Mouse (Mus musculus): ENCODE measurements around the gene Gm11127.

Gm11127 gene

DNA sequence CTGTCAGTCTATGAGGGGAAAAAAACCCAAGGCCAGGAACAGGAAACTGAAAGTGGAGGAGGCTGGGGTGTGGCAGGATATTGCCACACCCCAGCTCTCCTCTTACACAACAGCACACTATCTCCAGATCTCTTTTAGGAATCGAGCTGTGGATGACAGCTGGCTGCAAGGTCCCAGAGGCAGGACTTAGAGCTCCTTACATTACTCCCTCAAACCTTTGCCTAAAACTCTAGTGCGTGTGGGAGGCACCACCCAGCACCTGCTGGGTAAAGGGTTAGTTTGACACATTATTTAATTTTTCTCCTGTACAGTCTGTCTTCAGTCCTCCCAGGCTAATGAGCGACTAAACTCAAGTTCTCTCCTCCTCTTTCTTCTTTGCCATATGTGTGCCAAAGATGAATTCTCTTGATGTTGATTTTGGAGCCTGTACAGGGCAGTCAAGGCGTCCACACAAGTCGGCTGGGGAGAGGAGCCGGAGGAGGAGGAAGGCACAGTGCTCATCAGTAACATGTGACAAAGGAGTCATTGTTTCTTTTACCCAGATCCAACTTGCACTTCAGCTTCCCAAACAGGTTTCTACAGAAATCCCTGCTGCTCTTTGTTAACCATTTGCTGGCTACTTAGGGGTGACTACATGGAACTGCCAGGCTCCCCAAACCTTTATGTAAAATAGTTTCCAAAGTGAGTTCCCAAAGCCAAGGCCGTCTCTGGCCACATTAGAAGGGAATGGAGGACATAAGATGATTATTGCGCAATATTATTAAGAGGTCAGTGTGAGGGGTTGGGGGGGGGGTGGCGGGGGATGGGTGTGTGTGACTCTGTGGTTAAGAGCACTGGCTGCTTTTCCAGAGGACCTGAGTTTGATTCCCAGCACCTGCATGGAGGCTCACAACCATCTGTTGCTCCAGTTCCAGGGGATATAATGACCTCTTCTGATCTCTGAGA, 34.2 kb downstream of the Gm11127 start:
- DNase-seq (ENCODE audit: low read depth, low spot score) = peak; percentile 39
- H3K27me3 ChIP-seq (ENCODE audit: control insufficient read depth, insufficient read depth, low read length, poor library complexity, severe bottlenecking) = no peaks in the 10 kb centered on the region

DNA sequence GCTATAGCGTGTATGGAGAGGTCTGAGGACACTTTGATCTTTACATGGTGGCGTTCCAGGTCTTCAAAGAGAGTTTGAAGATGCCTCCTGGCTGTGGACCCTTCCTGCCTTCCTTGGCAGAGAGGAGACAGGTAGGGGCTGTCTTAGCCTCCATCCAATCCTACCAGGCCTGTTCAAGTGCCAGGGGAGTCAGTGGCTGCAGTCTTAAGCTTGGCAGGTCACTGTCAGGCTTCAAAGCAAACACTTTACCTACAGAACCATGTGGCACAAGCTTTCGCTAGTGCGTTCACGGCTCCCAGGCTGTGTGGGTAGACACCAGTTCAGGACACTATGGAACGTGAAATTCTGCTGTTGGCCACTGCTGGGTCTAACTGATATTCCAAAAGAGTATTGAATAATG, 35.2 kb downstream of the Gm11127 start:
- no peak for DNase-seq (ENCODE audit: low read depth, low spot score)
- no peaks in the 10 kb centered on the region for H3K27me3 ChIP-seq (ENCODE audit: control insufficient read depth, insufficient read depth, low read length, poor library complexity, severe bottlenecking)
- no peaks in the 10 kb centered on the region for H3K36me3 ChIP-seq (ENCODE audit: control insufficient read depth, insufficient read depth, low read length, poor library complexity, severe bottlenecking)

More for the DNA sequence above, 34.2 kb downstream of the Gm11127 start:
- H3K36me3 ChIP-seq (ENCODE audit: control insufficient read depth, insufficient read depth, low read length, poor library complexity, severe bottlenecking) = no peaks in the 10 kb centered on the region

DNA sequence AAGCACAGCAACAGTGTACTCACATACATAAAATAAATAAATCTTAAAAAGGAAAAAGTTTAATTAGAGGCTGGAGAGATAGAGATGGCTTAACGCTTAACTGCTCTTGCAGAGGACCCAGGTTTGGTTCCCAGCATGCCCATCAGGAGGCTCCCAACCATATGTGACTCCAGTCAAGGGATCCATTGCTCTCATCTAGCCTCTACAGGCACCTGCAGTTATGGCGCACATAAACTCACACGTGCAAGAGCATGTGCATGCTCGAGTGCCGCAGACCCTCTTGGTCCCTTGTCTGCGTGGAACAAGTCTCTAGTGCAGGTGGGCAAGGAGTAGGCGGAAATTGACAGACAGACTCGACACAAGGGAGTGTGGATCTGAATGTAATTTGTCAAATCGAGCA, 36.1 kb downstream of the Gm11127 start:
- H3K36me3 ChIP-seq (ENCODE audit: control insufficient read depth, insufficient read depth, low read length, poor library complexity, severe bottlenecking) = no peaks in the 10 kb centered on the region; the same call in 1 of the 2 replicates
- DNase-seq (ENCODE audit: low read depth, low spot score) = no peak

DNA sequence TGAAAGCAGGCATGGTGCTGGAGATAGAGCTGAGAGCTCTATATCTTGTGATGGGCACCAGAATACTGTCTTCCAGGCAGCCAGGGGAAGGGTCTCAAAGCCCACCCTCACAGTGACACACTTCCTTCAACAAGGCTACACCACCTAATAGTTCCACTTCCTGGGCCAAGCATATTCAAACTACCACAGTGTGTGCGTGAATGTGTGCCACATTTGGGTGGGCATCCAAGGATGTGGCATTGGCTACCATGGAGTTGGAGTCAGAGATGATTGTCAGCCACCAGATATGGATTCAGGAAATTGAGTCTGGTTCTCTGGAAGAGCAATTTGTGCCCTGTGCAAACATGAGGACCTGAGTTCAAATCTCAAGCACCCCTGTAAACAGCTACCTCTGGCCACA, 36.9 kb downstream of the Gm11127 start:
- Histone ChIP-seq H3K36me3 (ENCODE audit: control insufficient read depth, insufficient read depth, low read length, poor library complexity, severe bottlenecking) (peaks cover 6% of the 10 kb centered on the region; the same call in 1 of the 2 replicates), H3K27me3 (ENCODE audit: control insufficient read depth, insufficient read depth, low read length, poor library complexity, severe bottlenecking) (no peaks in the 10 kb centered on the region)
- DNase-seq (ENCODE audit: low read depth, low spot score) = no peak

More for the DNA sequence above, 36.1 kb downstream of the Gm11127 start:
- no peaks in the 10 kb centered on the region for H3K27me3 ChIP-seq (ENCODE audit: control insufficient read depth, insufficient read depth, low read length, poor library complexity, severe bottlenecking)

DNA sequence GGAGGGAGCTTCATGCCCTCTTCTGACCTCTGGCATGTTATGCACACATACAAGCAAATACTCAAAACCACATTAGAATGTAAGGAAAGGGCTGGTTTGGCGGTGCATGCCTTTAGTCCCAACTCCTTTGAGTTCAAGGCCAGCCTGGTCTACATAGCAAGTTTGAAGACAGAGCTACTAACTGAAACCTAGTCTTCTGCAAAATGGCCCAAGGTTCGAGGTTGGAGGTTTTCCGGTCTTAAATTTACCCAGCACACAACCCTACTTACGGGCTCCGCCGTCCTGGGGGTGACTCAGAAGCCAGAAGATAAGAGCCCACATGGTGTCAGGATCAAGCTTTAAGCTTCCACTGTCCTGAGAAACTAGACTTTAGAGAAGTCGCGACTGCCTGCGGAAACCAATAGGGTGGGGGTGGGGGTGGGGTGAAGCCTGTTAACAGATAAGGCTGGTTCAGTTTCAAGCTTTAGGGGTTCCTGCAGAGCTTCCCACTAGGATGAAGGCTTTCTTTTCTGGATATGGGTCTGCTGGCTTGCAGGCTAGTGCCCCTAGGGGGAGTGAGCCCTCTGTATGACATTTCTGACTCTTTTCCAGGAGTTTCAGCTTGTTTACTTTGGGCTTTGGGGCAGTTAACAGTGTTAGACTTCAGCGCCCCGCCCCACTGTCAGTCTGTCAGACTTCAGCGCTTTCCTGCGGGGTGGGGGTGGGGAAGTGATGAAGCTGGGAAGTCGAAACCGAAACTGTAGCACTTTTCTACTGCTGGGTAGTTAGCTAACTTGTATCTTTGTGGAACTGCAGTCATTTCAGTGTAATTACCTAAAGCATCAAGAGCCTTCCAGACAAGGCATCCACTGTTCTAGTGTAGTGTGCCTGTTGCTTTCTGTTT, 37.7 kb downstream of the Gm11127 start, which contains the start of gene H2-T24:
TSS of gene H2-T24 (minus strand) at position 370 of the 883 bp plus-strand sequence.
- H3K36me3 ChIP-seq (ENCODE audit: control insufficient read depth, insufficient read depth, low read length, poor library complexity, severe bottlenecking) = peaks cover 10% of the 10 kb centered on the region
- no peaks in the 10 kb centered on the region for H3K27me3 ChIP-seq (ENCODE audit: control insufficient read depth, insufficient read depth, low read length, poor library complexity, severe bottlenecking)
- DNase-seq (ENCODE audit: low read depth, low spot score) = peak; percentile 93

DNA sequence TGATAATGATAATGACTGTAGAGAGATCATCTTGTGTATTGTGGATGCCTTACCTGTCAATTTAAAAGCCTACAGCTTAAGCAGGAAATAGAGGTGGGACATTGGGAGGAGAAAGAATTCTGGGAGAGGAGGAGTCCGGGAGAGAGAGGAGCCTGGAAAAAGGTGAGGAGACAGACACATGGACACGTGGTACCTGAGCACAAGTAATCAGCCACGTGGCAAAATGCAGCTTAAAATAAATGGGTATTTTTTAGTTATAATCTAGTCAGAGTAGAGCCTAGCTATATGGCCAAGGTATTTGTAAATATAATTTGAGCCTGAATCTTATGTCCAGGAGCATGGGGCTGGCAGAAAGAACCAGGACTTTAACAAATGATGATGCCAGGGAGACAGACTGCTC, 38.7 kb downstream of the Gm11127 start:
- no peak for DNase-seq (ENCODE audit: low read depth, low spot score)
- Histone ChIP-seq H3K36me3 (ENCODE audit: control insufficient read depth, insufficient read depth, low read length, poor library complexity, severe bottlenecking) (peaks cover 16% of the 10 kb centered on the region), H3K27me3 (ENCODE audit: control insufficient read depth, insufficient read depth, low read length, poor library complexity, severe bottlenecking) (no peaks in the 10 kb centered on the region)

DNA sequence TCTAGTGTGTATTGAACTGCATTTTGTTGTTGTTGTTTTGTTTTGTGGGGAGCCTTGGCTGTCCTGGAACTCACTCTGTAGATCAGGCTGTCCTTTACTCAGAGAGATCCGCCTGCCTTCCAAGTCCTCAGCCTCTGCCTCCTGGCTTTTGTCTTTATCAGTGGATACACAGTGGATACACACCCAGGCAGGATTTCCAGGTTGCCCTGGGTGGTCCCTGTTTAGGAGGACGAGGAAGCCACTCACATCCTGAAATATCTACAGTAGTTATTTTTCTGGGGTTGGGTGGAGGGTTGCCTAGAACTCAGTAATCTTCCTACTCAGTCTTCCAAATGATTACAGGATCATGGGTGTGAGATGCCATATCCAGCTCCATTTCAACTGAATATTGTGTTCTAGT, 39.2 kb downstream of the Gm11127 start:
- Histone ChIP-seq H3K27me3 (ENCODE audit: control insufficient read depth, insufficient read depth, low read length, poor library complexity, severe bottlenecking) (no peaks in the 10 kb centered on the region), H3K36me3 (ENCODE audit: control insufficient read depth, insufficient read depth, low read length, poor library complexity, severe bottlenecking) (peaks cover 21% of the 10 kb centered on the region)
- no peak for DNase-seq (ENCODE audit: low read depth, low spot score)

DNA sequence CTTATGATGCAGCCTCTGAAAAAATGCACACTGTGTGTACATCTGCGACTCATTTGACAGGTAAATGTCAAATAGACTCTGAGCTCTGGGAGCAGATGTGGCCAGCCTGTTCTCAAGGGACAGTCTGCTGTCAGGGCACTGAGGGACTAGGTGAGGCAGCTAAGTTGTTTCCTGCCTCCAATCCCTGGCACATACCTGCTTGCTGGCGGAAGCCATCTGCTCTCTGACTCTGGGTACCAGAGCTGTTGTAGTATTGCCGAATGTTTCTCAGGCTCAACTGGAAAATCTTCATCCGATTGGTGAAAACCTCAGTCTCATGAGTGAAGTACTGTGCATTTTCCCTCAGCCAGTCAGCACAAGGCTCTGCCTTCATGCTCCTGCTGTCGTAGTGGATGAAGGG, 41.1 kb downstream of the Gm11127 start:
- Histone ChIP-seq H3K36me3 (ENCODE audit: control insufficient read depth, insufficient read depth, low read length, poor library complexity, severe bottlenecking) (peaks cover 21% of the 10 kb centered on the region), H3K27me3 (ENCODE audit: control insufficient read depth, insufficient read depth, low read length, poor library complexity, severe bottlenecking) (no peaks in the 10 kb centered on the region)
- DNase-seq (ENCODE audit: low read depth, low spot score) = no peak

DNA sequence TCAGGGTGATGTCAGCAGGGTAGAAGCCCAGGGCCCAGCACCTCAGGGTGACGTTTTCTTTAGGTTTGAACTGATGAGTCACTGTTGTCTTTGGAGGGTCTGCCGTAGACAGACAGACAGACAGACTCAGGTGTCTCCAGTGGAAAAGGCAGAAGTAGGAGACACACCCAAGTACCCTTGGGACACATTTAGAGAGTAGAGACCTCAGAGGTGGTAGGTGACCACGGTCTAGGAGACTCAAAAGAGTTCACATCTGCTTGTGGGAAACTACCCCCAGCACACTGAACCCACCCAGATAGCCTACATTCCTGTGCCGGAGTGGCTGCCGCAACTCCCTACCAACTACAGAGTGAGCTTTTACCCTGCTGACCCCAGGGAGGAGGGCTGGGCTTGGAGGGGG, 43.2 kb downstream of the Gm11127 start:
- Histone ChIP-seq H3K36me3 (ENCODE audit: control insufficient read depth, insufficient read depth, low read length, poor library complexity, severe bottlenecking) (peaks cover 21% of the 10 kb centered on the region), H3K27me3 (ENCODE audit: control insufficient read depth, insufficient read depth, low read length, poor library complexity, severe bottlenecking) (no peaks in the 10 kb centered on the region)
- DNase-seq (ENCODE audit: low read depth, low spot score) = no peak
